Mouse (Mus musculus) spleen, adult 2 months (tissue): ENCODE measurements around the gene Cdk5r1.

Experiments used
- CTCF ChIP-seq: fragments of 200-500 bp; IDR thresholded peaks from 2 replicates; pipeline ENCODE4 v1.5.1; 2011; ENCODE audit warnings: mild to moderate bottlenecking, inconsistent platforms; ENCODE audit not compliant: insufficient read depth, insufficient read length, insufficient replicate concordance; ENCODE audit errors: extremely low read depth
- POLR2A ChIP-seq: fragments of 200-500 bp; IDR thresholded peaks from 2 replicates; pipeline ENCODE4 v1.6.1; 2011; ENCODE audit warnings: low read depth, low read length, inconsistent platforms

DNA sequence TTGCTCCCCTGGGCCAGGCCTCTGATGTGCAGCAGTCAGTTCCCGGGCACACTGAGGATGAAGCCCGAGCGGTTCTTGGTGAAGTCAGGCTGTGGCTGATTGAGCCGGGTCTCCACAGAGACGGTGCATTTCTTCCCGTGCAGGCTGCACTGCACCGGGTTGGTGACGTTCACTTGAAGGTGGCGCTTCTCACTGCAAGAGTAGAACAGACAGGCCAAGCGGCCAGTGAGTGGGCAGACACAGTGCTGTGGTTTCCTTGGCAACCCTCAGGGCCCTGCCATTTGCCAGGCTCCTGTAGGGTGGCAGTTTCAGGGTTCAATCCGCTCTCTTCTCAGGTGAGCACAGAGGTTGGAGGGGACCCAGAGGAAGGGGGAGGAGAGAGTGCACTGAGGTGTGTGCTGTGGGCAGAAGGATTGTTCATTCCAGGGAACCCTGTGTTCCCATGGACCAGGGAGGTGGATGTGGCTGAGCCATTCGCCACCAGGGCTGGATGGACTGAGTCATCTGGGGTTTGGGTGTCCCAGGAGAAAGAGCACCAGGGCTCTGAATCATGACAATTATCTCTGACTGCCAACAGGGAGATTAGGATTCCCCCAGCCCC is 7.5 kb downstream of the Cdk5r1 start:
- TF ChIP-seq CTCF (no peak), POLR2A (no peak)
